ENCODE assay signal across 19 mouse cellular contexts in genomic region chr10:127730285-127730932, GRCm38 (mm10). TPM values are rescaled to one million over a fixed set of nuclear protein-coding genes. Genes with fewer than 3 reads are reported as not detected.
DNase-seq lines count a peak whose midpoint lies in the region; ATAC-seq and TF ChIP-seq lines count a peak whose summit lies in the region.
"Had no signal": no experiment of that assay in that cellular context is flagged by ENCODE, and none has a peak within 500 bp of the region (broad histone marks: within the 10 kb centered on the region; RNA-seq: fewer than 3 reads in every experiment).

No protein-coding gene starts in this region.

- no peak overlapping the region for H3K4me2 ChIP-seq in neural tube, embryonic 13.5 days
- peak overlapping the region; percentile 45 for H3K4me2 ChIP-seq in liver, embryonic 14.5 days (ENCODE audit: low read depth)
- H3K4me2 ChIP-seq: embryonic facial prominence, embryonic 13.5 days; forebrain, embryonic 15.5 days had no signal

- no peaks in the 10 kb centered on the region for H3K36me3 ChIP-seq in neural tube, embryonic 13.5 days
- H3K36me3 ChIP-seq in liver, embryonic 14.5 days (replicated peaks; ENCODE audit: control insufficient read depth, insufficient read depth, low read depth): no peaks in the 10 kb centered on the region
- H3K36me3 ChIP-seq: embryonic facial prominence, embryonic 13.5 days; forebrain, embryonic 15.5 days; heart, embryonic 10.5 days; neural tube, embryonic 12.5 days had no signal

- H3K9me3 ChIP-seq in neural tube, embryonic 13.5 days: no peaks in the 10 kb centered on the region
- no peaks in the 10 kb centered on the region for H3K9me3 ChIP-seq in liver, embryonic 14.5 days (ENCODE audit: control insufficient read depth, low read length)
- H3K9me3 ChIP-seq: embryonic facial prominence, embryonic 13.5 days; forebrain, embryonic 15.5 days; heart, embryonic 10.5 days; neural tube, embryonic 12.5 days had no signal

- peak; percentile 95 for TF ChIP-seq EP300 in liver, embryonic 14.5 days (IDR thresholded peaks at IDR 0.05; ENCODE audit: low read depth)

- peak overlapping the region; percentile 2; the same call in 1 of the 2 replicates for H3K27ac ChIP-seq in neural tube, embryonic 13.5 days (replicated peaks)
- peak overlapping the region; percentile 59 for H3K27ac ChIP-seq in liver, embryonic 14.5 days
- H3K27ac ChIP-seq: embryonic facial prominence, embryonic 13.5 days; forebrain, embryonic 15.5 days; heart, embryonic 10.5 days; layer of hippocampus, adult 2 months; neural tube, embryonic 12.5 days had no signal

- WGBS in neural tube, embryonic 13.5 days: 46% methylated on average over 11 of the region's 11 CpGs
- 27% methylated on average over 11 of the region's 11 CpGs for WGBS in liver, embryonic 14.5 days (ENCODE audit: insufficient replicate concordance)

- ATAC-seq in neural tube, embryonic 13.5 days (ENCODE audit: low read depth): no peak
- peak; percentile 72 for ATAC-seq in erythroblast, adult 5-6 weeks (replicated peaks; ENCODE audit: low FRiP score, poor library complexity, severe bottlenecking)
- peak; percentile 92 for ATAC-seq in liver, embryonic 14.5 days (ENCODE audit: insufficient read depth)
- ATAC-seq: forebrain, embryonic 15.5 days; inflammation-experienced regulatory T-cells, adult 6 months had no signal

- H3K27me3 ChIP-seq in neural tube, embryonic 13.5 days: no peaks in the 10 kb centered on the region
- no peaks in the 10 kb centered on the region; the same call in 1 of the 2 replicates for H3K27me3 ChIP-seq in liver, embryonic 14.5 days (ENCODE audit: control insufficient read depth, insufficient read depth, low read length)

- H3K9ac ChIP-seq in neural tube, embryonic 13.5 days: no peak overlapping the region; the same call in 1 of the 2 replicates
- 0 out of 2 replicates have a peak overlapping the region, but pooled peaks have one; percentile 10 for H3K9ac ChIP-seq in liver, embryonic 14.5 days (replicated peaks)
- H3K9ac ChIP-seq: embryonic facial prominence, embryonic 13.5 days; forebrain, embryonic 15.5 days; neural tube, embryonic 12.5 days had no signal

- no peak overlapping the region for H3K4me3 ChIP-seq in neural tube, embryonic 13.5 days
- H3K4me3 ChIP-seq in liver, embryonic 14.5 days (ENCODE audit: insufficient read depth in 1 of 2, low read depth in 2 of 2, low read length in 2 of 2): no peak overlapping the region
- H3K4me3 ChIP-seq: embryonic facial prominence, embryonic 13.5 days; forebrain, embryonic 15.5 days; heart, embryonic 10.5 days; layer of hippocampus, adult 2 months; neural tube, embryonic 12.5 days had no signal

- TF ChIP-seq CTCF in liver, embryonic 14.5 days (IDR thresholded peaks at IDR 0.05; ENCODE audit: low read depth): no peak

- DNase-seq in neural tube, embryonic 10.5 days (ENCODE audit: extremely low spot score, low spot score): no peak
- peak; percentile 65 to 71 (median 68) for DNase-seq in liver, embryonic 14.5 days (ENCODE audit: low read depth in 3 of 3, low spot score in 3 of 3)
- DNase-seq in retina, embryonic 14.5 days (ENCODE audit: low spot score): peak; percentile 40
- DNase-seq in testis, postnatal 10 days (ENCODE audit: low spot score): no peak
- no peak for DNase-seq in adrenal gland, adult (ENCODE audit: inconsistent age in 2 of 2, low spot score in 1 of 2)
- DNase-seq: cerebellum, postnatal 14 days; gastrocnemius, postnatal 14 days; lung, adult 18-20 months; right cerebral cortex, postnatal 14 days had no signal

- H3K4me1 ChIP-seq in neural tube, embryonic 13.5 days (replicated peaks): peaks cover 20% of the 10 kb centered on the region
- peaks cover 50 to 57% of the 10 kb centered on the region in 2 experiments for H3K4me1 ChIP-seq in liver, embryonic 14.5 days (replicated peaks; ENCODE audit: control insufficient read depth in 2 of 2, insufficient read depth in 2 of 2, low read length in 1 of 2)
- H3K4me1 ChIP-seq: embryonic facial prominence, embryonic 13.5 days had no signal

RNA-seq across cellular contexts. Expression of gene Tac2, which starts 6.1 kb away (rescaled TPM):
- polyA plus RNA-seq in neural tube, embryonic 13.5 days (2015; fragmentation: Nextera tagmentation; extraction: Ambion mirVana): 0.31 and 1.9 TPM in 2 replicates
- 6.9 and 8.3 TPM in 2 replicates for total RNA-seq in erythroblast, adult 5-6 weeks (2015; ENCODE audit: low replicate concordance)
- total RNA-seq in erythroblast, adult 5-6 weeks (2017; ENCODE audit: low replicate concordance): 3.3 and 4.5 TPM in 2 replicates
- polyA plus RNA-seq in liver, embryonic 14.5 days (2012; rRNA removed): 20.7 and 27.9 TPM in 2 replicates
- polyA plus RNA-seq in liver, embryonic 14.5 days (2014; fragmentation: Nextera tagmentation; extraction: Ambion mirVana): 26.8 and 31.3 TPM in 2 replicates
- total RNA-seq: gastrocnemius, postnatal 14 days; heart, postnatal 25 days had no signal
- polyA plus RNA-seq: inflammation-experienced regulatory T-cells, adult 6 months had no signal

RNA-seq across cellular contexts. Expression of gene Zbtb39, which starts 8.9 kb away (rescaled TPM):
- polyA plus RNA-seq in neural tube, embryonic 13.5 days (2015; fragmentation: Nextera tagmentation; extraction: Ambion mirVana): 3.3 and 4.5 TPM in 2 replicates
- 0.19 and 1.7 TPM in 2 replicates for total RNA-seq in erythroblast, adult 5-6 weeks (2015; ENCODE audit: low replicate concordance)
- 0.28 and 1.3 TPM in 2 replicates for total RNA-seq in erythroblast, adult 5-6 weeks (2017; ENCODE audit: low replicate concordance)
- 1.9 and 2.1 TPM in 2 replicates for polyA plus RNA-seq in liver, embryonic 14.5 days (2012; rRNA removed)
- polyA plus RNA-seq in liver, embryonic 14.5 days (2014; fragmentation: Nextera tagmentation; extraction: Ambion mirVana): 0.72 and 0.83 TPM in 2 replicates

RNA-seq across cellular contexts. Expression of gene Gpr182, which starts 21.1 kb away (rescaled TPM):
- 0.45 and 0.92 TPM in 2 replicates for polyA plus RNA-seq in neural tube, embryonic 13.5 days (2015; fragmentation: Nextera tagmentation; extraction: Ambion mirVana)
- total RNA-seq in erythroblast, adult 5-6 weeks (2015; ENCODE audit: low replicate concordance): not detected in 2 replicates
- total RNA-seq in erythroblast, adult 5-6 weeks (2017; ENCODE audit: low replicate concordance): 0.14 and 0.77 TPM in 2 replicates
- 9.1 and 11.5 TPM in 2 replicates for polyA plus RNA-seq in liver, embryonic 14.5 days (2012; rRNA removed)
- 3.7 and 4.3 TPM in 2 replicates for polyA plus RNA-seq in liver, embryonic 14.5 days (2014; fragmentation: Nextera tagmentation; extraction: Ambion mirVana)

RNA-seq across cellular contexts. Expression of gene Myo1a, which starts 25.4 kb away (rescaled TPM):
- 0.88 and 0.96 TPM in 2 replicates for polyA plus RNA-seq in neural tube, embryonic 13.5 days (2015; fragmentation: Nextera tagmentation; extraction: Ambion mirVana)
- 0.42 TPM in 1 of 2 replicates, not detected in the other for total RNA-seq in erythroblast, adult 5-6 weeks (2015; ENCODE audit: low replicate concordance)
- not detected in 2 replicates for total RNA-seq in erythroblast, adult 5-6 weeks (2017; ENCODE audit: low replicate concordance)
- polyA plus RNA-seq in liver, embryonic 14.5 days (2012; rRNA removed): 0.25 and 0.30 TPM in 2 replicates
- 0.06 and 0.19 TPM in 2 replicates for polyA plus RNA-seq in liver, embryonic 14.5 days (2014; fragmentation: Nextera tagmentation; extraction: Ambion mirVana)
- polyA plus RNA-seq: inflammation-experienced regulatory T-cells, adult 6 months had no signal

RNA-seq across cellular contexts. Expression of gene Rdh1, which starts 29.1 kb away (rescaled TPM):
- not detected in 2 replicates for polyA plus RNA-seq in neural tube, embryonic 13.5 days (2015; fragmentation: Nextera tagmentation; extraction: Ambion mirVana)
- not detected in 2 replicates for total RNA-seq in erythroblast, adult 5-6 weeks (2015; ENCODE audit: low replicate concordance)
- 0.14 TPM in 1 of 2 replicates, not detected in the other for total RNA-seq in erythroblast, adult 5-6 weeks (2017; ENCODE audit: low replicate concordance)
- 0.15 and 0.18 TPM in 2 replicates for polyA plus RNA-seq in liver, embryonic 14.5 days (2012; rRNA removed)
- polyA plus RNA-seq in liver, embryonic 14.5 days (2014; fragmentation: Nextera tagmentation; extraction: Ambion mirVana): 0.09 and 0.17 TPM in 2 replicates
- polyA plus RNA-seq: forebrain, embryonic 15.5 days; thymus, postnatal 0 days had no signal

Comparison
In these comparisons a context has a peak if more than half of its experiments do, and no peak if none do; other contexts are left out.
1. DNase-seq: peak in liver, embryonic 14.5 days (3 of 3) and retina, embryonic 14.5 days (single experiment); none in neural tube, embryonic 10.5 days (single experiment), testis, postnatal 10 days (single experiment) and adrenal gland, adult (0 of 2).